Mouse (Mus musculus) neural tube, embryonic 14.5 days (tissue): ENCODE measurements at regions not wholly inside any gene's neighbourhood (a gene's known extent, or its start where the extent isn't known, plus 50 kb on each side); places are given as distances from the start of the nearest gene placed in this dataset.

Experiments
- ATAC-seq: fragments of 200-750 bp; cut with Nextera tagmentation; 2 replicates; pipeline ENCODE4 v1.8.0; 2017; ENCODE audit warnings: low read depth, mild to moderate bottlenecking, moderate TSS enrichment, moderate library complexity
- H3K27ac ChIP-seq: fragments of 300-500 bp; sonication (generic); 2 replicates; pipeline ENCODE4 v1.5.1; 2014; ENCODE audit warnings: low read depth, mild to moderate bottlenecking, control low read depth, low read length, moderate library complexity, mixed read lengths
- H3K27me3 ChIP-seq: fragments of 300-500 bp; sonication (generic); 2 replicates; pipeline ENCODE4 v1.6.1; 2014; ENCODE audit warnings: low read length; ENCODE audit not compliant: control insufficient read depth, insufficient read depth
- H3K36me3 ChIP-seq: fragments of 300-500 bp; sonication (generic); 2 replicates; pipeline ENCODE4 v1.6.1; 2014; ENCODE audit warnings: low read length, mixed read lengths; ENCODE audit not compliant: control insufficient read depth, insufficient read depth
- H3K4me1 ChIP-seq: fragments of 300-500 bp; sonication (generic); 2 replicates; pipeline ENCODE4 v1.6.1; 2014; ENCODE audit warnings: low read length; ENCODE audit not compliant: control insufficient read depth, insufficient read depth
- H3K4me2 ChIP-seq: fragments of 300-500 bp; sonication (generic); 2 replicates; pipeline ENCODE4 v1.6.1; 2014; ENCODE audit warnings: mild to moderate bottlenecking, low read depth, low read length, control low read depth
- H3K4me3 ChIP-seq: fragments of 300-500 bp; sonication (generic); 2 replicates; pipeline ENCODE4 v1.5.1; 2014; ENCODE audit warnings: low read depth, low read length, control low read depth, mixed read lengths
- H3K9ac ChIP-seq: fragments of 300-500 bp; sonication (generic); replicated peaks from 2 replicates; pipeline ENCODE4 v1.6.1; 2014; ENCODE audit warnings: low read depth, mild to moderate bottlenecking, control low read depth, low read length, mixed read lengths
- H3K9me3 ChIP-seq: fragments of 300-500 bp; sonication (generic); 2 replicates; pipeline ENCODE4 v1.6.1; 2016; ENCODE audit warnings: low read length; ENCODE audit not compliant: control insufficient read depth
- WGBS: fragments of 180-500 bp; shearing (Covaris S2); extraction: QIAGEN DNeasy Blood & Tissue Kit; methylation state at CpG from one replicate; pipeline ENCODE4 v1.1.7; 2014; 5-methylcytosine and 5-hydroxymethylcytosine counted together

DNA sequence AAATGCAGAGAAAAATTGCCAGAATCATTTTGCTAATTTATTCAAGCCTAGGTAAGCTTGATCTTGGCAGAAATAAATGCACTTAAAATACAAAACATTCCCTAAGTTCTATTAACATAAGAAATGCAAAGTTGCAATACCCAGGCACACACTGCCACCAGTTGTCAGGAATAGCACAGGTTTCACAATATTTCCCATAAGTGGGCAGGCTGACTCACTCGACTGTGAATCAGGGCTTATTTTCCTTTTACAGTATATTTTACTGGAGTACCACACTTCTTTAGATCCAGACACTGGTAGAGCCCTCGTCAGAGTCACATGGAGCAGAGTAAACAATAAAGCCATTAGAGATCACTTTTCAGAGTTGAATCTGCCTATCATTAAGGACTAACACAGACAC is 131.8 kb upstream of the Fmr1 start:
- H3K9ac ChIP-seq = no peak overlapping the region
- no peaks in the 10 kb centered on the region for H3K9me3 ChIP-seq
- no peak for ATAC-seq
- no peaks in the 10 kb centered on the region for H3K36me3 ChIP-seq
- H3K4me3 ChIP-seq = no peak overlapping the region
- H3K27ac ChIP-seq = no peak overlapping the region
- no peaks in the 10 kb centered on the region for H3K4me1 ChIP-seq
- no peak overlapping the region for H3K4me2 ChIP-seq
- no peaks in the 10 kb centered on the region for H3K27me3 ChIP-seq
- 63% methylated on average over 2 of the region's 2 CpGs for WGBS

DNA sequence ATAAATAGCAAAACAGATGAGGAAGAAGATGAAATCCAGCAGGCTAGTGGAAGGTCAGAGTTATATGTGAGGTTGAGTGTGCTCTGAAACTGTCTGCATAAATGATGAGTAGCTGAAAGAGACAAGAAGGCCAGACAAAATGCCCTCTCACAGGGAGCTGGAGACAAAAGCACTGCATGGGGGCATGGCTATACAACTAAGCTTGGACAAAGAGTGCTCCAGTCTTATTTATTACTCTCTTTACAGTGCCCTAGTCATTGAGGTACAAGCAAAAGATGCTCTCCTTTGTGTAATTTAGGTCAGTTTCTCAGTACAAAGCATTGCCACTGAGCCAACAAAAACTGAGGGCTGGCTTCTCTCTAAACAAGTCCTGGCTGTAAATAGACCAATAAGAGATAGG is 124.3 kb upstream of the Fmr1 start:
- no peaks in the 10 kb centered on the region for H3K9me3 ChIP-seq
- H3K9ac ChIP-seq = no peak overlapping the region
- H3K27ac ChIP-seq = no peak overlapping the region
- no peaks in the 10 kb centered on the region for H3K27me3 ChIP-seq
- H3K4me3 ChIP-seq = no peak overlapping the region
- no peaks in the 10 kb centered on the region for H3K4me1 ChIP-seq
- peak; percentile 49; the same call in 1 of the 2 replicates for ATAC-seq
- no peaks in the 10 kb centered on the region for H3K36me3 ChIP-seq
- H3K4me2 ChIP-seq = no peak overlapping the region

DNA sequence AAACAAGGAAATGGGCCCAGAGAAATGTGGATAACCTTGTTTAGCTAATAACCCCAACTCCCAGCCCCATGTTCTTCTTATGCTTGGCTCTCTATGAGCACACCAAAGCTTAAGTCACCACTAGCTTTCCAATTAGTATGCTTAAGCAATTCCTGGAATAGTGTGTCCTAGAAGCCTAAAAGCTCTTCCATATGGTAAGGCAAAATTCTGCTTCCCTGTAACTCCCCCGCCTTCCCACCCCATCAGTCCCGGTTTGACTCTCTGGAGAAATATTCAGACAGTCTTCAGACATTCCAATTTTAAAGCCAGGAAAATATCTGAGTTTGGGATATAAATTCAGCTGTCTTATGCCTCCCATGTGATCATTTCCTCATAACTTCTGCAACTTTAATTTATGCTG is 120.6 kb upstream of the Fmr1 start:
- H3K36me3 ChIP-seq = no peaks in the 10 kb centered on the region
- no peak overlapping the region for H3K9ac ChIP-seq
- H3K4me2 ChIP-seq = no peak overlapping the region
- H3K4me3 ChIP-seq = no peak overlapping the region
- no peak overlapping the region for H3K27ac ChIP-seq
- H3K4me1 ChIP-seq = no peaks in the 10 kb centered on the region
- H3K9me3 ChIP-seq = no peaks in the 10 kb centered on the region
- WGBS = 95% methylated on average over 2 of the region's 2 CpGs
- no peak for ATAC-seq
- no peaks in the 10 kb centered on the region for H3K27me3 ChIP-seq

DNA sequence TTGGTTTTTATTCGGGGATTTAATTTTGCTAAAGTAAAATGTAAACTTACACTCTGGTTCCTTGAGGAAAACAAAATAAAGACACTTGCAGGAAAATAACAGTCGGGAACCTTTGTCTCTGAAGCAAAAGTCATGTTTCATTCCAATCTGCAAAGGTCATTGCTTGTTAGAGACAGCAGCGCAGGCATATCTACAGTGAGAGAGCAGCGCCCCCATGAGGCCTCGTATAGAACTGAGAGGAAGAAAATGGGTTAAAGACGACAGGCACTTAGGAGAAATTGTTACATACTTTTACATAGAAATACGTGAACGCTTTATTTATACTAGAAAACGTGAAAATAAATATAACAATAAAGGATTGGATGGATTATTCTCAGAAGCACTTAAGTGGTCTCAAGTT is 93.1 kb upstream of the Fmr1 start:
- peak; percentile 65; the same call in 1 of the 2 replicates for ATAC-seq
- Histone ChIP-seq H3K27ac (no peak overlapping the region), H3K9ac (no peak overlapping the region), H3K27me3 (no peaks in the 10 kb centered on the region), H3K9me3 (no peaks in the 10 kb centered on the region), H3K36me3 (no peaks in the 10 kb centered on the region), H3K4me3 (no peak overlapping the region), H3K4me1 (no peaks in the 10 kb centered on the region), H3K4me2 (no peak overlapping the region)
- 25% methylated on average over 9 of the region's 9 CpGs for WGBS

DNA sequence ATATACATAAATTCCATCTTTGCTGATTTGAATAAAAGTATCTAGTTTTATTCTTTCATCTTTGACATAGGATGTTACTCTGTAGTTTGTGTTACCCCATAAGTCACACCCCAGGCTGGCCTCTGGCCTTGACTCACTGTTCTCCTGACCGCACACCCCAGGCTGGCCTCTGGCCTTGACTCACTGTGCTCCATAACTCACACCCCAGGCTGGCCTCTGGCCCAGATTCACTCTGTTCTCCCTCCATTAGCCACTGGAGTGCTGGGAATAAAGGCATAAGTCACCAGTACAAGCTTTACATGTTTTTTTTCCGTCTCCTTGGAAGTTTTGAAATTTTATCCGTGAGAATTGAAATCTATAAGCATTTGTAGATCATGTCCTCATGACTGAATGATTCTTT is 56.2 kb upstream of the Fmr1 start:
- ATAC-seq = no peak
- Histone ChIP-seq H3K9me3 (no peaks in the 10 kb centered on the region), H3K36me3 (no peaks in the 10 kb centered on the region), H3K4me3 (no peak overlapping the region), H3K4me1 (no peaks in the 10 kb centered on the region), H3K4me2 (no peak overlapping the region), H3K27ac (no peak overlapping the region), H3K27me3 (no peaks in the 10 kb centered on the region), H3K9ac (no peak overlapping the region)
- WGBS = 83% methylated on average over 3 of the region's 3 CpGs
